Mouse (Mus musculus) forebrain, embryonic 12.5 days (tissue): ENCODE results near the gene Prpf40a. TPM values are rescaled to one million over a fixed set of nuclear protein-coding genes. Genes with fewer than 3 reads are reported as not detected.

ENCODE experiments used
- ATAC-seq: fragments of 200-750 bp; cut with Nextera tagmentation; 2 replicates; pipeline ENCODE4 v1.8.0; 2017; ENCODE audit warnings: moderate TSS enrichment; ENCODE audit not compliant: low FRiP score
- H3K27ac ChIP-seq: fragments of 300-500 bp; sonication (generic); 2 replicates; pipeline ENCODE4 v1.5.1; 2016; ENCODE audit warnings: mild to moderate bottlenecking
- H3K27me3 ChIP-seq: fragments of 300-500 bp; sonication (generic); 2 replicates; pipeline ENCODE4 v1.6.1; 2016; ENCODE audit warnings: mild to moderate bottlenecking
- H3K36me3 ChIP-seq: fragments of 300-500 bp; sonication (generic); replicated peaks from 2 replicates; pipeline ENCODE4 v1.6.1; 2016; ENCODE audit warnings: mild to moderate bottlenecking
- H3K4me1 ChIP-seq: fragments of 300-500 bp; sonication (generic); 2 replicates; pipeline ENCODE4 v1.6.1; 2016
- H3K4me2 ChIP-seq: fragments of 300-500 bp; sonication (generic); 2 replicates; pipeline ENCODE4 v1.6.1; 2016; ENCODE audit warnings: mild to moderate bottlenecking, moderate library complexity
- H3K4me3 ChIP-seq: fragments of 300-500 bp; sonication (generic); replicated peaks from 2 replicates; pipeline ENCODE4 v1.5.1; 2016; ENCODE audit warnings: mild to moderate bottlenecking
- H3K9ac ChIP-seq: fragments of 300-500 bp; sonication (generic); 2 replicates; pipeline ENCODE4 v1.6.1; 2016; ENCODE audit warnings: mild to moderate bottlenecking
- H3K9me3 ChIP-seq: fragments of 300-500 bp; sonication (generic); 2 replicates; pipeline ENCODE4 v1.6.1; 2016
- WGBS: fragments of 180-500 bp; shearing (Covaris S2); methylation state at CpG from one replicate; pipeline ENCODE4 v1.1.7; 2016; 5-methylcytosine and 5-hydroxymethylcytosine counted together
- polyA plus RNA-seq: library from polyadenylated mRNA; unstranded; fragments of >200 nt; fragmentation: Nextera tagmentation; extraction: Ambion mirVana; gene quantifications from 2 replicates; pipeline ENCODE4 v1.2.1, GENCODE M21; 2016

Prpf40a gene
- polyA plus RNA-seq, 1 experiment from 2014 or later: 176 TPM

- Histone ChIP-seq H3K36me3 (peaks cover 43% of the 10 kb centered on the region), H3K9me3 (no peaks in the 10 kb centered on the region)
Observed at GRCm38 (mm10) chr2:53101885-53102740, 89.0 kb downstream of the Prpf40a start.

GRCm38 (mm10) chr2:53100093-53100492 is 91.0 kb downstream of the Prpf40a start:
- no peaks in the 10 kb centered on the region for H3K4me1 ChIP-seq
- peaks cover 25% of the 10 kb centered on the region for H3K36me3 ChIP-seq
- no peak overlapping the region for H3K4me3 ChIP-seq
- H3K9ac ChIP-seq: no peak overlapping the region
- H3K27ac ChIP-seq: no peak overlapping the region
- no peaks in the 10 kb centered on the region for H3K27me3 ChIP-seq
- WGBS: 53% methylated on average over 2 of the region's 2 CpGs
- no peak; the same call in 1 of the 2 replicates for ATAC-seq
- H3K9me3 ChIP-seq: no peaks in the 10 kb centered on the region
- no peak overlapping the region for H3K4me2 ChIP-seq

More at GRCm38 (mm10) chr2:53101885-53102740, 89.0 kb downstream of the Prpf40a start:
- Histone ChIP-seq H3K4me3 (no peak overlapping the region), H3K9ac (no peak overlapping the region), H3K27me3 (no peaks in the 10 kb centered on the region), H3K4me2 (no peak overlapping the region), H3K4me1 (no peaks in the 10 kb centered on the region), H3K27ac (no peak overlapping the region)
- no peak for ATAC-seq
- WGBS: 92% methylated on average over 11 of the region's 11 CpGs

- no peak for ATAC-seq
- WGBS: 91% methylated on average over 3 of the region's 3 CpGs
Observed at GRCm38 (mm10) chr2:53095489-53095888, 95.6 kb downstream of the Prpf40a start.

GRCm38 (mm10) chr2:53095031-53095430 is 96.1 kb downstream of the Prpf40a start:
- H3K9ac ChIP-seq: no peak overlapping the region
- ATAC-seq: no peak
- 92% methylated on average over 9 of the region's 9 CpGs for WGBS

More at GRCm38 (mm10) chr2:53095489-53095888, 95.6 kb downstream of the Prpf40a start:
- Histone ChIP-seq H3K4me3 (no peak overlapping the region), H3K4me1 (no peaks in the 10 kb centered on the region; the same call in 1 of the 2 replicates), H3K9me3 (no peaks in the 10 kb centered on the region), H3K27me3 (no peaks in the 10 kb centered on the region), H3K27ac (no peak overlapping the region), H3K4me2 (no peak overlapping the region), H3K9ac (no peak overlapping the region), H3K36me3 (peaks cover 6% of the 10 kb centered on the region)

GRCm38 (mm10) chr2:53088744-53089143 is 102.3 kb downstream of the Prpf40a start:
- H3K9ac ChIP-seq: no peak overlapping the region
- no peaks in the 10 kb centered on the region for H3K9me3 ChIP-seq
- H3K4me1 ChIP-seq: no peaks in the 10 kb centered on the region; the same call in 1 of the 2 replicates
- H3K4me2 ChIP-seq: no peak overlapping the region
- ATAC-seq: no peak
- no peaks in the 10 kb centered on the region for H3K27me3 ChIP-seq
- no peak overlapping the region for H3K4me3 ChIP-seq
- H3K27ac ChIP-seq: no peak overlapping the region
- 94% methylated on average over 3 of the region's 3 CpGs for WGBS
- H3K36me3 ChIP-seq: no peaks in the 10 kb centered on the region

More at GRCm38 (mm10) chr2:53095031-53095430, 96.1 kb downstream of the Prpf40a start:
- Histone ChIP-seq H3K4me2 (no peak overlapping the region), H3K4me3 (no peak overlapping the region), H3K9me3 (no peaks in the 10 kb centered on the region), H3K27ac (no peak overlapping the region), H3K36me3 (peaks cover 6% of the 10 kb centered on the region), H3K4me1 (no peaks in the 10 kb centered on the region; the same call in 1 of the 2 replicates), H3K27me3 (no peaks in the 10 kb centered on the region)

GRCm38 (mm10) chr2:53085617-53086202 is 105.4 kb downstream of the Prpf40a start:
- Histone ChIP-seq H3K9me3 (no peaks in the 10 kb centered on the region), H3K4me1 (peaks cover 9% of the 10 kb centered on the region; the same call in 1 of the 2 replicates), H3K27me3 (no peaks in the 10 kb centered on the region), H3K9ac (no peak overlapping the region), H3K4me2 (no peak overlapping the region), H3K4me3 (no peak overlapping the region), H3K27ac (no peak overlapping the region), H3K36me3 (no peaks in the 10 kb centered on the region)
- ATAC-seq: no peak
- WGBS: 62% methylated on average over 9 of the region's 9 CpGs

Other genes starting within 250 kb of the Prpf40a start
- 78.6 and 79.9 TPM in 2 replicates for gene Arl6ip6, start 442 bp upstream of the Prpf40a start, polyA plus RNA-seq